In the genomic region with DNA sequence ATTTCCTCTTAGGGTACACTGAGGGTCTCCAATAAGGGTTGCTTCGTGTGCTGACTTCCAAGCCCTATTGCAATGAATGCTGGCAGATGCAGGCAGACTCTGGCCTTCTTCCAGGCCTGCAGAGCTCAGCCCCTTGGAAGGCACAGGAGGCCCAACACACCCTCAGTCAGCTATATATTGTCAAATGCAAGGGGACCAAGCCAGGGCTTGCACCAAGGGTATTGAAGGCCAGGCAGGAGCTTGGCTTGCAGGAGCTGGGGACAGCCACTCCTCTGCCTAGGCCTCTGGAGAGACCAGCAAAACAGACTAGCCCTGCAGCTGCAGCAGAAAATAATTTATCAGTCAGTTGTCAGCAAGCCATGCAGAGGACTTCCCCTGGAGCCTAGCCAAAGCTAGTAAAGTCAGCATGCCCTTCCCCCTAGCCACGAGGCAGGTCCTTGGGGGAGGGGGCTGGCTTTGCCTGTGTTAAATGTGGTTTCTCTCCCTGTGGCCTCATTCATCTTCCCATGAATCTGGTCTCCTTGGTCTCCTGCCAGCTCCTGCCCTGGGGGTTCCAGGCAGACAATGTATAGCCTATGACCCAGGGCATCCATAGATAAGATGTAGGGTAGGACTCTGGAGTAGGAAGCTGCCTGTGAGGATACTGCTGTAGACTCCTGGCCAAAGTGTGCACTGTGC, we compare ENCODE assay signal across 10 mouse cellular contexts. TPM values are rescaled to one million over a fixed set of nuclear protein-coding genes. Genes with fewer than 3 reads are reported as not detected.
DNase-seq lines count a peak whose midpoint lies in the region; ATAC-seq and TF ChIP-seq lines count a peak whose summit lies in the region.
"Had no signal": no experiment of that assay in that cellular context is flagged by ENCODE, and none has a peak within 500 bp of the region (broad histone marks: within the 10 kb centered on the region; RNA-seq: fewer than 3 reads in every experiment).

No protein-coding gene starts in this region.

- no peak overlapping the region for H3K9ac ChIP-seq in kidney, postnatal 0 days (ENCODE audit: low read depth, low read length)
- H3K9ac ChIP-seq in midbrain, embryonic 16.5 days (ENCODE audit: low read depth, low read length): no peak overlapping the region

- no peak overlapping the region for H3K4me3 ChIP-seq in kidney, postnatal 0 days (replicated peaks; ENCODE audit: low read depth, low read length)
- H3K4me3 ChIP-seq in midbrain, embryonic 16.5 days (ENCODE audit: low read depth, low read length): no peak overlapping the region
- no peak overlapping the region for H3K4me3 ChIP-seq in gastrocnemius, adult 2 months

- no peaks in the 10 kb centered on the region for H3K36me3 ChIP-seq in kidney, postnatal 0 days (ENCODE audit: insufficient read depth, low read length)
- no peaks in the 10 kb centered on the region for H3K36me3 ChIP-seq in midbrain, embryonic 16.5 days (ENCODE audit: control insufficient read depth, insufficient read depth, low read length)

- DNase-seq in CD4-positive, CD25-positive, alpha-beta regulatory T cell, adult 2 months (ENCODE audit: low read depth, low spot score): peak; percentile 12
- DNase-seq in kidney, postnatal 0 days (ENCODE audit: low spot score): peak; percentile 52
- DNase-seq in kidney, adult 18-20 months: no peak
- DNase-seq in heart, postnatal 4 days: peak; percentile 26
- DNase-seq in gastrocnemius, adult 2 months: no peak
- DNase-seq: adrenal gland, adult 8-10 months; lung, postnatal 4 days had no signal

- no peaks in the 10 kb centered on the region for H3K27me3 ChIP-seq in kidney, postnatal 0 days (ENCODE audit: insufficient read depth, low read length)
- no peaks in the 10 kb centered on the region for H3K27me3 ChIP-seq in midbrain, embryonic 16.5 days (ENCODE audit: control insufficient read depth, insufficient read depth, low read depth, low read length)

- ATAC-seq in CD4-positive, CD25-positive, alpha-beta regulatory T cell, adult 4 months: no peak
- ATAC-seq in kidney, postnatal 0 days (replicated peaks; ENCODE audit: low FRiP score, low read depth): no peak
- ATAC-seq in midbrain, embryonic 16.5 days: peak; percentile 25; the same call in 1 of the 2 replicates
- ATAC-seq in megakaryocyte progenitor cell, adult 5-6 weeks (replicated peaks; ENCODE audit: poor library complexity): no peak

- H3K4me1 ChIP-seq in kidney, postnatal 0 days (replicated peaks; ENCODE audit: insufficient read depth, low read length): peaks cover 11% of the 10 kb centered on the region; the same call in 1 of the 2 replicates
- peaks cover 8% of the 10 kb centered on the region for H3K4me1 ChIP-seq in midbrain, embryonic 16.5 days (ENCODE audit: control insufficient read depth, insufficient read depth, low read length)

- 24% methylated on average over 2 of the region's 2 CpGs for WGBS in kidney, postnatal 0 days
- 38% methylated on average over 2 of the region's 2 CpGs for WGBS in midbrain, embryonic 16.5 days

- intact Hi-C loops in gastrocnemius, adult 2 months (cut with DNase I): no loop called here

- TF ChIP-seq CTCF in kidney, postnatal 0 days (IDR thresholded peaks at IDR 0.05; ENCODE audit: low read depth): no peak
- no peak for TF ChIP-seq CTCF in gastrocnemius, adult 2 months (IDR thresholded peaks at IDR 0.05)

- no peak overlapping the region for H3K27ac ChIP-seq in kidney, postnatal 0 days
- H3K27ac ChIP-seq in midbrain, embryonic 16.5 days (ENCODE audit: low read length): 0 out of 2 replicates have a peak overlapping the region, but pooled peaks have one; percentile 3
- H3K27ac ChIP-seq in gastrocnemius, adult 2 months: no peak overlapping the region

- no peak overlapping the region for H3K4me2 ChIP-seq in kidney, postnatal 0 days (ENCODE audit: low read length)
- H3K4me2 ChIP-seq in midbrain, embryonic 16.5 days (ENCODE audit: low read length): no peak overlapping the region

- H3K9me3 ChIP-seq in kidney, postnatal 0 days (replicated peaks; ENCODE audit: low read length): no peaks in the 10 kb centered on the region
- no peaks in the 10 kb centered on the region for H3K9me3 ChIP-seq in midbrain, embryonic 16.5 days (replicated peaks; ENCODE audit: control insufficient read depth, low read length, poor library complexity, severe bottlenecking)

RNA-seq across cellular contexts. Expression of a gene that starts 43.6 kb away (rescaled TPM):
- 10 to 100 TPM; 10.1 to 13.9 TPM for polyA plus RNA-seq in CD4-positive, CD25-positive, alpha-beta regulatory T cell, adult 4 months (2017; shearing (Covaris generic))
- 2.6 and 2.8 TPM in 2 replicates for polyA plus RNA-seq in kidney, postnatal 0 days (2015; fragmentation: Nextera tagmentation; extraction: Ambion mirVana)
- 10 to 100 TPM; 10.1 to 11.2 TPM for total RNA-seq in heart, postnatal 4 days (2021)
- 977 and 1,010 TPM in 2 replicates for polyA plus RNA-seq in midbrain, embryonic 16.5 days (2015; fragmentation: Nextera tagmentation; extraction: Ambion mirVana)
- total RNA-seq in gastrocnemius, adult 2 months (2021): under 1 TPM; 0.18 to 0.56 TPM
- not detected in 2 replicates for total RNA-seq in megakaryocyte progenitor cell, adult 5-6 weeks (2015)
- total RNA-seq in megakaryocyte progenitor cell, adult 5-6 weeks (2017): not detected in 2 replicates

Comparison
In these comparisons a context has a peak if more than half of its experiments do, and no peak if none do; other contexts are left out.
1. DNase-seq: peak in CD4-positive, CD25-positive, alpha-beta regulatory T cell, adult 2 months (single experiment), kidney, postnatal 0 days (single experiment) and heart, postnatal 4 days (single experiment); none in kidney, adult 18-20 months (single experiment) and gastrocnemius, adult 2 months (single experiment).
2. RNA of a gene that starts 43.6 kb away (total RNA-seq): 10.1 to 11.2 TPM in heart, postnatal 4 days; 0.18 to 0.56 TPM in gastrocnemius, adult 2 months and not detected in megakaryocyte progenitor cell, adult 5-6 weeks; every median in the first group is over 4 times any median in the second.